Mouse (Mus musculus) ovary, postnatal 14 days (tissue): ENCODE measurements around the gene Atrip.
A peak's percentile ranks its signal among the peaks of the same experiment; 100 is the strongest.

ENCODE experiments used
- DNase-seq: peaks from one replicate; pipeline ENCODE4 v3.0.0; 2022; ENCODE audit warnings: low spot score

Gene Atrip

DNA sequence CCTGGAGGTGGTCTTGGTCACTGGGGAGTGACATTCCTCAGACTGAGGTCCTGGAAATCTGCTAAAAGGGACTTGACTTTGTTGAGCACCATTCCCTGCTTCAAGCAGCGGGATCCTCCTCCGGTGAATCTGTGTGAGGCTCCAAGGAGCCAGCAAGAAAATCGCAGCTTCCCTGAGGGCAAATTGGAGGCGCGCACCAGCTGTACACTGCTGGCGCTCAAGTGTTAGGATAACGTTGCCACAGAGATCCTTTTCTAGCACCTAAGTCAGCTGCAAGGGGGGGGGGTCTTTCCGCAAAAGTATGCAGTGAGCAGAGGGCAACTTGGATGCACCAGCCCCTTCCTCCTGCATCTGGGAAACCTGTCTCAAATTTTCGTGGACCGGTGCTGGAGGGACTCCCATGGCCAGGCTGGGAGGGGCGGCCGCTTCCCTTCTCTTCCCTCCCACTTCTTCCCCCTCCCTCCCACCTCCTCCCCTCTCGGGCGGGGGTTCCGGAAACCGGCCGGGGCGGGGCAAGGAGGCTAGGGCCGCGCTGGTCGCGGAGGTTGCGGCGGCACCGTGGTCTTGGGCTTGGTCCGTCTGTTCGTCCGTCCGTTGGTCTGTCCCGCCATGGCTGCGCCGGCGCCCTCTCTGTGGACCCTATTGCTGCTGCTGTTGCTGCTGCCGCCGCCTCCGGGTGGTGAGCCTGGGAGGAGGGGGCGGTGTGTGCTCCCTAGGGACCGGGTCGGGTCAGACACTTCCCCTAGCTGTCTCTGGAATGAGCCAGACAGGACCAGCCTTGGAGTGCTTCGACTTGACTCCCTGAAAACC, 35.6 kb downstream of the Atrip start, which contains the start of gene Shisa5:
TSS of gene Shisa5 (plus strand) at position 480 of the 810 bp plus-strand sequence.
- peak; percentile 71 for DNase-seq

DNA sequence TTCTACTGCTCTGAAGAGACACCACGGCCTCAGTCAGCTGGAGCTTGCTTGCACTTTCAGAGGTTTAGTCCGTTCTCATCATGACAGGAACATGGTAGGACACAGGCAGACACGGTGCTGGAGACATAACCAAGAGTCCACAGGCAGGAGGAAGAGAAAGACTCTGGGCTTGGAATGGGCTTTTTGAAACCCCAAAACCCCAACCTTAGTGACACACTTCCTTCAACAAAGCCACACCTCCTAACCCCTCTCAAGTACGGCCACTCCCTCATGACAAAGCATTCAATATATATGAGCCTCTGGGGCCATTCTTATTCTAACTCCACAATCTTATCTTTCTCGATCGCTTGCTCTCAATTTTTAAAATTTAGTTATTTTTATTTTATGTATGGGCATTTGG, 41.5 kb downstream of the Atrip start:
- DNase-seq, result no peak

DNA sequence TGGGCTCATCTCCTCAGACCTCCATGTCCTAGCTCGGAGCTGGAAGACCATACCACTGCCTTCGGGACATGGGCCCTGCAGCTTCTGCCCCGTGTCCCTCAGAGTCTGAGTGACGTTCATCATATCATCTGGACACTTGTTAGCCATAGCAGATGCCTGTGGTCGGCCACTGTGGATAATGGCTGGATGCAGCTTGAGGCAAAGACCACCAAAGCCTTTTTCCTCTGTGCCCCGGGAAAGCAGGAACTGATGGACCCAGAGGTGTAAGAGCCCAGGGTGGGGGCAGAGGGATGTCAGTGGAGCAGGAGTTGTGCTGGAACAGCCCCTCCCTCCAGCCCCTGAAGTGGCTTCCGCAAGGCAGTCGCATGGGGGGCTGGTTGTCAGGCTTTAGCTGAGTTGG, 42.2 kb downstream of the Atrip start:
- DNase-seq, result no peak

DNA sequence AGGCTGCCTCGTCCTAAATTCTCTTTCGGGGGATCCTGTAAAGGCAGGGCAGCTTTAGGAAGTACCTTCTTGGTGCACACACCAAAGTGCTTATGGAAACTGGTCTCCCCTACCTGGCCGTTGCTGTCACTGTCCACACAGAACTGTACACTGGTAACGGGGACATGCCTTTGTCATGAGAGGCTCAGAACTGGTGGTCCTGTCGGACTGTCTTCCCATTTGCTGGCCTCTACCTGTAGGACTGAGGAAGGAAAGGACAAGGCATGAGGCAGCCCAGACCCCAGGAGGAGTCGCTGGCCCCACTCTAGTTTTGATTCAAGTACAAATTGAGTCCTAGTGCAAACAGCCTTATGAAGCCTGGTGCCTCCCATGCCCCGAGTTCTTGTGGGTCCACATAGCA, 42.9 kb downstream of the Atrip start:
- DNase-seq, result no peak

DNA sequence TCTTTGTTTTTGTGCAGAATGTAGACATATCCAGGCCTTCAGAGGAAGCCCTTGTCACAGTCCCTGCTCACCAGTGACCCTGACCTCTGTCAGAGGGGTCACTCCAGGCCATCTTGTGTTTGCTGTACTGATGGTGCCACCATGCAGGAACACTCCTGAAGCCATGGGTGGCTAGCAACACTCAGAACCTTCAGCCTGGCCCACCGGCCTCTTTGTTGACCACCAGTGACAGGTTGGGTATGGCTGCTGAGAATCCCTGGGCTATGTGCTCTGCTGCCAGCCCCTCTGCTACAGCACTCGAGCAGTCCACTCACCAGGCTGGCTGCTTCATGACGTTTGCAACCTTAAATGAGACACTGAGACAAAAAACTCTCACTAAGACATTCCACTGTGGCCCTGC, 43.6 kb downstream of the Atrip start:
- no peak for DNase-seq

DNA sequence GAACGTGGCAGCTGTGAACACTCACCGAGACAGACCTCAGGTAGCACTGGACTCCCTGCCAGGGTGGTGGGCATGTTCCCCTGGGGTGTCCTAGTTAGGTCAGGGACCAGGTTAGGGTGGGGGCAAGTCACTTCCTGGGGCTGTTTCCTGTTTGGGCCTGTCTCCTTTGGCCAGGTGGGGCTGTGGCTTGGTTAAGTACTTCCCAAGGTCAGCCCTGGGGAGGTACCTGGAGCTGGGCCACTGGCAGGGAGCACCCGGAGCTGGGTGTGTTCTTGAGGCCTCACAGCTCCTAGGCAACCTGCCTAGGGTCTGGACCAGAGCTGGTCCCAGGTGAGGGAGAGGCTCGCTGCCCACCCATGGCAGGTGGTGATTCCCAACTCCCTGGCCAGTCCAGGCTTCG, 45.0 kb downstream of the Atrip start:
- DNase-seq, result no peak

DNA sequence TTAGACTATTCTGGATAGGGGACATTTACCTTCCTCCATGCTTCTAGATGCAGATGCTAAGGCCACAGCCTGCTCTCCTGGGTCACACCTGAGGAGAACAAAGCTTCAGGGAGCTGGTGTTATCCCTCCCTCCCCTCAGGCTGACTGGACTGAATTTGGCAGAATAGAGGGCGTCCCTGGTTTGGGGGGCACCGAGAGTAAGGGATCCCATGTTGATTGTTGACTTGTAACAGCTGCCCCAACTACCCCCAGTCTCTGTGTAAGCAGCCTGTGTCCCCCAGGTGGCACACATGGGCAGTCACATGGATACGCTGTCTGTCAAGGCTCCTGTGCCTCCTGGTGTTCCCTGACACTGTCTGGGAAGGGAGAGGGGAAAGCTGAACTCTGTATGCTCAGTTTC, 45.5 kb downstream of the Atrip start:
- no peak for DNase-seq

DNA sequence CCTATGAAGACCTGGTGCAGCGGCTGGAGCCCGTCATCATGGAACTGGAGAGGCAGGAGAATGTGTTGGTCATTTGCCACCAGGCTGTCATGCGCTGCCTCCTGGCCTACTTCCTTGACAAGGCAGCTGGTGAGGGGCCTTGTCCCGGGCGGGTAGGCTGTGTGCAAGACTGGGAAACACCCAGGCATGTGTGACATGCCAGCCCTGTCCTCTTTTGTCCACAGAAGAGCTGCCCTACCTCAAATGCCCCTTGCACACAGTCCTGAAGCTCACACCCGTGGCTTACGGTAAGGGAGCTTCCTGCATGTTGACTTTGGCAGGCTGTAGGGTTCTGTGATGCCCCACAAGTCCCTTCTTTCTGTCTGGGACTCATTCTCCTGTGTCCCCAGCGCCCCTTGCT, 46.4 kb downstream of the Atrip start:
- DNase-seq, result no peak

DNA sequence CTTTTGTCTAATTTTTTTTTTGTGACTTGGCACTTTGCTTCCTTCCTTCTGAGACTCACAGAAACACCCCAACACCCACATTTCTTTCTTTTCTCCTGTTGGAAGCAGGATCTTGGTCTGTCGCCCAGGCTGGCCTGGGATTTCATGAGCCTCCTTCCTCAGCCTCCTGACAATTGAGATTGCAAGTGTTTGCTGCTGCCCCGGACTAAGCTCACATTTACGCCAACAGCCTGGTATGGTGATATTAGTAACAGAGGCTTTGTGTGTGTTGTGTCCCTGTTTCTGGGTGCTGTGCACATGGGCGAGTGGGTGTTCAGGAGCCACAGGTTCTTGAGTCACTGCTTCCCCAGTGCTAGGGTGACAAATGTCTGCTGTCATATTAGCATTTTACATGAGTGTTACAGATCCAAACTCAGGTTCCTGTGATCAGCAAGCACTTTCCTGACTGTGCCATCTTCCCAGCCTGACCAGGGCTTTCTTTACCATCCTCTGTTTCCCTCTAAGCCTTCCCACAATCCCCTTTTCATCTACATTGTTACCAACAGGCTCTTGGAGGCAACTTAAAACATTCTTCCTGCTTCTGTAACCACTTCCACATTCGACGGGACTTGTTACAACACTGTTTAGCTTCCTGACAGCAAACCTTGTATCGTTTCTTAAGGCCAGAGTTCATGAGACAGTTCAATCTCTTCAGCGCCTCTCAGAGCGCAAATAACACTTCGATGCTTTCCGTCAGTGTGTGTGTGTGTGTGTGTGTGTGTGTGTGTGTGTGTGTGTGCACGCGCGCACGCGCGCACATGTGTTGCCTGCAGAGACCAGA, 50.8 kb downstream of the Atrip start:
- no peak for DNase-seq

DNA sequence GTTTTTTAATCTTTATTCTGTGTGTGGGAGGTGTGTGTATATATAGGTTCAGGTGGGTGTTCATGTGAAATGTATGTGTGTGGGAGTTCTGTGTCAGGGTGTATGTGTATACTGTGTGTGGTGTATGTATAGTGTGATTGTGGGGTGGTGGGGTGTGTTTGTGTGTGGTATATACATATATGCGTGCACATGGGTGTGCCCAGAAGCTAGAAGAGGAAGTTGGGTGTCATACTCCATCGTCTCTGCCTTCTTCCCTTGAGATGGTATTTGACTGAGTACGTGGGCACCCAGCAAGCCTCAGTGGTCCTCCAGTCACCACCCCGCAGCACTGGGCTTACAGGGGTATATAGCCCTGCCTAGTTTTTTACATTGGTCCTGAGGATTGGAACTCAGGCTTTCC, 52.5 kb downstream of the Atrip start:
- DNase-seq, result no peak

DNA sequence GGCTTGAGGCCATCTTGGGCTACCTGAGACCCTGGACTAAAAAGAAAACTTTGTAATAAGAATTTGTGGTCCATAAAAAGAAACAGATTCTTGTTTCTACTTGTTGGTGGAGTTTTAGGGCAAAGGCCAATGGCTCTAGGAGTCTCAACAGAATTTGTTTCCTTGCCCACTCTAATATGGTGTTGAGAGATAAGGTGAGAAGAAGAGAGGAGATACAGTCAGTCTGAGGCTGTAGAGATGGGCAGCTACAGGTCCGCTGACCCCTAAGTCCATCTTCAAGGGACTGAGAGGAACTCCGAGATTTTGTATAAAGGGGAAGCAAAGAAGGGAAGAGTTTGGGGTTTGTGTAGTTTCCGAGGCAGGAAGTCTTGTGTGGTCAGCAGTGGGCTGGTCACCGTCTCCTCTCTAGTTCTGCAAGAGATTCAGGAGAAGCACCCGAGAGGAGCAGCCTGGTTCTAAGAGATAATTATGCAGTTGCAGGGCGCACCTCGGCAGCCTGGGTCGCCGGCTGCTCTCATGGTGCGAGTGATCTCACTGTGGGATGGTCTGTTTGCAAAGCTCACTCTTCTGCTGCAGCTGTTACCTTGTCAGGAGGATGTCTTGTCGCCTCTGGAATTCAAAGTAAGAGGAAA, 56.8 kb downstream of the Atrip start:
- DNase-seq, result no peak

DNA sequence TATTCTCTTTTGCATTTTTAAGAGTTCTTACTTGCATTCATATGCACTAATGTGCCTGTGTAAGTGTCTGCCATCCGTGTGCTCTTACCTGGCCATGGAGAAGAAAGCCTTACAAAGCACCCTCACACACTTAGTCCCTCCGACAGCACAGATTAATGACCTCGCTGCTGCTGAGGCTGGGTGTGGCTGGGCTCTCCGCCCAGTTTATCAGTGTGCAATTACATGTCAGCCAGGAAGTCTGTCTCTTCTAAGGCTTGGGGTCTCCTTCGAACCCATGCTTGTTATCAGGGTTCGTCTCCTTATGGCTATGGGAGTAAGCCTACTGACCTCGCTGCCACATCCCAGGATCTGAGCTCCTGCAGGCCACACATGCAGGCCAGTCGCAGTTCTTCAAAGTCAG, 58.5 kb downstream of the Atrip start:
- DNase-seq, result no peak

DNA sequence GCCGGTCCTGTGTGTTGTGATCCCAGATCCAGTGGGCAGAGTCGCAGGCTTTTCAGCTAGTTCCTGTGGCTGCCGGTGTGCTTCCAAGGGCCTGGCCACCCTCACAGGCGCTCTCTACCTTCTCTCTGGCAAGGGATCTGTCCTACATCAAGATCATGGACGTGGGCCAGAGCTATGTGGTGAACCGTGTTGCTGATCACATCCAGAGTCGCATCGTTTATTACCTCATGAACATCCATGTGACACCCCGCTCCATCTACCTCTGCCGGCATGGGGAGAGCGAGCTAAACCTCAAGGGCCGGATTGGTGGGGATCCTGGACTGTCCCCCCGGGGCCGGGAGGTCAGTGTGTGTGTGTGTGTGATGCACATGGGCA, 63.6 kb downstream of the Atrip start:
- DNase-seq, result no peak

DNA sequence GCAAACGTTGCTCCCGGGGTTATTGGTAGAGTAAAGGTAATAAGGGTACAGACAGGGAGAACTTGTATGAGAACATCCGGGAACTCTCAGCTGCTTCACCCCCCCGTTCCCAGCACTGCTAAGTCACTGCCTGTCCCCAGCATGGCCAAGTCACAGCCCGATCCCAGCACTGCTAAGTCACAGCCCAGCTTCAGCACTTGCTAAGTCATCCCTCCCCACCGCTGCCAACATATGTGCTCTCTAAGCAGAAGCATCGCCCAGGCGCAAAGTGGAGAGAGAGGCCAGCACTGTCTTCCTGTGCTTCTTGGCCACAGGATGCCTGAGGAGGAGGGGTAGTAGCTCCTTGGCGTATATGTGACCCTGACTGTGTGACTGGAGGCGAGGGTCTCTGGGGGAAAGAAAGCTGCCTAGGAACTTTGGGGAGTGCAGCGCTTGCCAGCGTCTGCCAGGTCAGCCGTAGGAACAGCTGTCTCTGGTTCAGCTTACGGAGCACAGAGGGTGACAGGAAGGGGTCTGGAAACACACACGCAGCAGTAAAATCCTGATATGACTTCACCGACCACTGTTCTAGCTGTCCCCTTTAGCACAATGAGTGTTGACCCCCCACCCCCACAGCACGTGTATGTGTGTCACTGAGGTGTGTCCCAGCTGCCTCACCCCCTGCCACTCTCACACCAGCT, 64.1 kb downstream of the Atrip start:
- no peak for DNase-seq

DNA sequence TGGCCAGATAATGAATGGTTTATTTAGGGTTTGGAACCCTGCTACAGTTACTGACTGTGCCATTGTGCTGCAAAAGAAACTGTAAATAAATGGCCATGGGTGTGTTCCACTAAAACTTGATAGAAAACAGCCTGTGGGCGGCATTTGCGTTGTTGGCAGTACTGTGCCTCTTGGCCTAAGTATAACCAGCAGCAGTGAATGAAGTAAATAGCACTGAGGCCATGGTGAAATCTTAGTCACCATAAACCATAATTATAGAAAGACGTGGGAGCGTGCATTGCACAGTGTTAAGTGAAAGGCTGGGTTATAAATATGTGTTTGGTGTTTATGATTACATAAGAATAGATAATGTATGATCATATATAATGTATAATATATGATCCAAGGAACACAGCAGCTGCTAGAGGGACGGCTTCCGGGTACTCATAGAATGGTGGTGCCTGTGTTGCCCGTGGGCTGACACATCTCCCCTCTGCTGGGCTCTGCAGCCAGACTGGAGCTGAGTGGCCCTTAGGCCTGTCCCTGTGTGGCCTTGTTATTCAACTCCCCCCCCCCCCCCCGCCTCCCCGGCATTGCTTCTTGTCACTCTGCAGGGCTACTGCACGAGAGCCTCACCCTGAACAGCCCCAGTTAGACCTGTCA, 64.8 kb downstream of the Atrip start:
- DNase-seq, result no peak

DNA sequence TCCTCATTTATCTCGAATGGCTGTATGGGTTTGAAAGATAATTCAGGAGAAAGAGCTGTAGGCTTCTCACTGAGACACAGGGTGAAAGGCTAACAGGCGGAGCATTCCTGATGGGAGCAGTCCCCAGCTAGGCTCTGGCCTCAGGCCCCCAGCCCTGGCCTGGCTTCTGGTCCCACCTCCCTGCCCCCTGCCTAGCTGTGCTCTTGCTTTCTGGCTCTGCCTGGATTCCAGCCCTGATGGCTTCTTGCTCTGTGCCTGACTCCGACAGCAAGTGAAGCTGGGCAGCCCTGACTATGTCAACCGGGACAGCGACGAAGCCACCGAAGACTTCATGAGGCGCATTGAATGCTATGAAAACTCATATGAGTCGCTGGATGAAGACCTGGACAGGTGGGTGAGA, 65.8 kb downstream of the Atrip start:
- no peak for DNase-seq
